Mouse (Mus musculus): ENCODE results near the gene Ralgps1.
A peak's percentile ranks its signal among the peaks of the same experiment; 100 is the strongest.
"Not testable (repeated sequence)": the region's sequence is repeated elsewhere in the genome, so short reads cannot be mapped to it uniquely, and the experiment has no call there.

Gene Ralgps1

DNA sequence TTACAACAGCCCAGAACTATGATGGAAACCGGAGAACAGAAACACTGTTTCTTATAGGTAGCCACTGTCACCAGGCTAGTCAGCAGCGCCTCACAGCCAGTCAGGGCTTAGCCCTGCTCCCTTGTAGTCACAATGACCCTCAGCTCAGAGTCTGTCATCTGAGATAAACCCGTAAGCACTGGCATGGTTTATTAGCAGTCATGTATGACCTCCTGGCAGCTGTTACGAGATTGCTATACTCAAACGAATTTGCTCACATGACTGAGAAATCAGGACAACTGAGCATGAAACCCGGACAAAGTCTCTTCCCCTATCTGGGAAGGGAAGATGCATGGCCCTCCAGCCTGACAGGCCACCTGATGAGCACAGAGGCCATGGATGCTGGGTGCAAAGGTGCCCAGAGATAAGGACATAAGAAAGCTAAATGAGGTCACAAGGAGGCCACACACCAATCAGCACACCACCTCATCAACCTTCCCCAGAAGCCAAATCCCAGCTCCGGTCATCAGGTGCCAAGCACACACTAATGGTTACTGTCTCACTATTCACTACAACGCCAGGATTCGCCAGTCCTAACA is 10.1 kb downstream of the Ralgps1 start:
- DNase-seq (ENCODE audit: low spot score in 2 of 2), result no peak

DNA sequence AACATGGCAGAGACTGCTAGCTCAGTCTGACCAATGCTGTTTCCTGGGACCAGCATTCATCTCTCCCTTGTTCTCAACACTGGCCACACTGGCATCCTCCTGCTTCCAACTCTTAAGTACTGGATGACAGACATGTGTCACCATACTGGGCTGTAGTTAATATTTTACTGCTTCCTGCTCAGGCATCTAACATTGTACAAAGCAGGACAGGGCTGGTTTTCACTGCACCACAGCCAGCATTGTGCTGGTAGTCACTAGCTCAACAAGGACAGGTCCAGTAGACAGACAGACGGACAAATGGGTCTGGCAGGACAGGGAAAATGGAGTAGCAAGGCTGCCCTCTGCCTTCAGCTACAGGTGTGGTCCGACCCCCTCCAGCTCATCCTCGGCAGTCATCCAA is 10.7 kb downstream of the Ralgps1 start:
- no peak for DNase-seq (ENCODE audit: low spot score in 2 of 2)

DNA sequence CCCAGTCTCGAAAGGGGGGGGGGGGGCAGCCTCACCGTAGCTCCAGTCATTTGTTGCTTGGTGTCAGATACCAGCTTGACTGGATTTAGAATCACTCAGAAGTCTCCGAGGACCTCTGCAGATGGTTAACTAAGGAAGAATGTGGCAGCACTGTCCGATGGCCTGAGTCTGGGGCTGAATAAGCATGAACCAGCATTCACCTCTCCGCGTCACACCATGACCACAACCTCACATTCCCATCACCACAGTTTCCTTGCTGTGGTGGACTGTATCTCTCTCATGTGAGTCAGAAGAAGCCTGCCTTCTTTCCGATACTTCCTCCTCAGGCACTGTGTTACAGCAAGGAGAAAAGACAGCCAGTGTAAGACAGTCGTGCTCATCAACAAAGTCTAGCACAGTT is 12.1 kb downstream of the Ralgps1 start:
- no peak for DNase-seq (ENCODE audit: low spot score in 2 of 2)

DNA sequence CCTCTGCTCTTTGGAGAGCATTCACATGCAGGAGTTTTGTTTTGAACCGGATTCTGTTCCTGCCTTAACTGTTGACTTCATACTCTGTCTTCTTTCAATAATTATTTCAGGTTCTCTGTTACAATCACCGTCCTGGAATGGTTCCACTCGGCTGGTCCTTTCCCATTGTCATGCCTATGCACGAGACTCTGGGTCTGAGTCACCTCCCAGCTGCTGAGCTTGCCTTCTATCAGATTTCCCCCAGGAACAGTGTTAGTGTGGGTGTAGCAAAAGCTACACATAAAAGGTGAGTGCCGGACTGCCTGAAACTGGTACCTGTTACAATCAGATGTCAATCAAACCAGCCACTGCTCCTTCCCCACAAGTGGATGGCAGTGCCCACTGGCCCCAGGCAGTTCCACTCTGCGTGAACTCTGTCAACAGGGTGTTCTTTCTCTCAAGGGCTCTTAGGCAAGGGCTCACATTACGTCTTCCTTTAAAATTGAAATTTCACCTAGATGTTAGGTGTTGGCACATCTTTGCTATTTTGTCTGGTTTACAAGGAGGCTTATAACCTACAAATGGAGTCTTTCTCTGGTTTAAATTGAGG is 13.9 kb downstream of the Ralgps1 start:
- DNase-seq (ENCODE audit: low spot score in 2 of 2), result no peak

DNA sequence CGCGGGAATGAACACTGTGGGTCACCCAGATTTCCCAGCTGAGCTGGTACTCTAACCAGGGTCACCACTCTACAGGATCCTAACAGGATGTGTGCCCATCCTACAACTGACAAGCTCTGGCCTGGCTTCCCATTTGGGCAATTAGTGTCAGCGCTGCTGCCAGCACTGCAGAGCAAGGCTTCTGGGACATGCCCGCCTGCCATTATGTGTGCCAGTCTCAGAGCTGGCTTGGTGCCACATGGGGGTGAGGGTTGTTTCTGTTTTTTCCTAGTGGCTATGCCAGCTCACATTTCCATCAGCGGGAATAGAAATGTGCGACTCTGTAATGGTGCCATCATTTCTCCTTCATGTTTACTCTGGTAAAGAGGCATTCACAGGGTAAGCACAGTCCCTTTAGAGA is 15.7 kb downstream of the Ralgps1 start:
- no peak for DNase-seq (ENCODE audit: low spot score in 2 of 2)

- peak; percentile 48 to 53 for DNase-seq (ENCODE audit: low spot score in 2 of 2)
These were observed 17.9 kb downstream of the Ralgps1 start for GRCm38 (mm10) chr2:33353432-33353831.

GRCm38 (mm10) chr2:33351449-33351848 is 19.8 kb downstream of the Ralgps1 start:
- no peak for DNase-seq (ENCODE audit: low spot score in 2 of 2)

DNA sequence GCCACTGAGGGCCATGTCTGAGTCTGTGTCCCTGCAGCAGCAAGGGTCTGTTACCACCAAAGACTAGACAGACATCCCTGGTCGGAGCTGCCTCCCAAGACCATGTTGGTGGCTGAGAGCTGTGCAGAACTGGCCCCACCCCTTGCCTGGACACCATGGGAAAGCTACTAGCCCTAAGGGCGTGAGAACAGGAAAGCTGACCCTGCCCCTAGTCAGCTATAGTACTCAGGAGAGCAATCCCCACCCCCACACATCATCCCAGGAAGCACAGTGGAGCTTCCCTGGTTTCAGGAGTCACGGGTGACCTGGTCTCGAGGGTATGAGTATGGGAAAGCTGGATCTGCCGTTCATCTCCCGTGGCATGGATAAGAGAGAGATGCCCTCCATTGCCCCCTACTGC is 20.4 kb downstream of the Ralgps1 start:
- DNase-seq (ENCODE audit: low spot score in 2 of 2), result no peak

- DNase-seq (ENCODE audit: low spot score in 2 of 2), result no peak
These were observed 21.7 kb downstream of the Ralgps1 start for GRCm38 (mm10) chr2:33349581-33349980.

- peak; percentile 56 to 58 for DNase-seq (ENCODE audit: low spot score in 2 of 2)
These were observed 22.2 kb downstream of the Ralgps1 start for GRCm38 (mm10) chr2:33349081-33349480.

GRCm38 (mm10) chr2:33348260-33348659 is 23.0 kb downstream of the Ralgps1 start:
- DNase-seq (ENCODE audit: low spot score in 2 of 2), result no peak

DNA sequence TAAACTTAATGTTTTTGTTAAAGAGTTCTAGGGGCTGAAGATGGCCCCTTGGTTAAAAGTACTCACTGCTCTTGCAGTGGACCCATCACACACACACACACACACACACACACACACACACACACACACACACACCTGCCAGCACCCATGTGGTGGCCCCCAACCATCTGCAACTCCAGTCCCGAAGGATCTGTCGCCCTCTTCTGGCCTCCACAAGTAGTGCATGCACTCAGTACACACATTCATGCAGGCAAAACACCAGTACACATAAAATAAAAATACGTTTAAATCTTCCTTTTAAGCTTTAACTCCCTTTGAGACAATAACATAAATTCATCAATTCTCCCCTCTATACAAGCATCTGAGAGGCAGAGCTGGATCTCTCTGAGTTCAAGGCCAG is 23.7 kb downstream of the Ralgps1 start:
- peak in 1 of 2 experiments; percentile 19 for DNase-seq (ENCODE audit: low spot score in 2 of 2)

DNA sequence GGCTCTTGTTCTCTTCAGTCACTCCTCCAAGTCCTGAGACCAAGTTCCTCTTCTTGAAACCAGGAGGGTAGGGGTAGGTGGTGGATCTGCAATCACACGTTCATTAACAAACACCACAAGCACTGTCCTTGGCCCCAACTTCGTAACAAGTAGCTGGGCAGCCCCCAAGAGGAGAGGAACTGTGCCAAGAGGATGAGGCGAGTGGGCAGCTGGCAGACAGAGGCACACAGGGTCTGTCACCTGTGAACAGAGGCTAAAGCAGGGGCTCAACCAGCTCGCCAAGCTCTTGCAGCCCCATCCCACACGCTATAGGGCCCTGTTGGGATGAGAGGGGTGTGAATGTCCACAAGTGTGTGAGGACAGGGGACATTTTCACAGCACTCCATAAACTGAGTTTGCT is 24.5 kb downstream of the Ralgps1 start:
- no peak for DNase-seq (ENCODE audit: low spot score in 2 of 2)

DNA sequence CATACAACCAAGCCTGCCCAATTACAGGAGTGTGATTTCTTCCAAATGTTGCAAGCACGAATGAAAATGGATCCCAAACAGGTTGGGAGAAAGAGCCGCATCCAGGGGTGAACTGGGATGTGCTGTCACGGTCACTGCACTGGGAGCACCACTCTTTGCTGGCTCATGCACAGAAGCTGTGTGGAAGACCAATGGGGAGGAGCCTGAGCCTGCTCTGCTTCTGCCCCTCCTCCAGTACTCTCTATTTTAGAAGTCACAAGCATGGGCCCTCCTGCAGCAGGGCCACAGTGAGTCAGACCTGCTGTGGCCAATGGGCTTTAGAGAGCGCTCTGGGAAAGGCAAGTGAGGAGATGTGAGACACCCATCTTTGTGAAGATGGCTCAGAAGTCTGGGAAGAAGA is 25.3 kb downstream of the Ralgps1 start:
- DNase-seq (ENCODE audit: low spot score in 2 of 2), result no peak

DNA sequence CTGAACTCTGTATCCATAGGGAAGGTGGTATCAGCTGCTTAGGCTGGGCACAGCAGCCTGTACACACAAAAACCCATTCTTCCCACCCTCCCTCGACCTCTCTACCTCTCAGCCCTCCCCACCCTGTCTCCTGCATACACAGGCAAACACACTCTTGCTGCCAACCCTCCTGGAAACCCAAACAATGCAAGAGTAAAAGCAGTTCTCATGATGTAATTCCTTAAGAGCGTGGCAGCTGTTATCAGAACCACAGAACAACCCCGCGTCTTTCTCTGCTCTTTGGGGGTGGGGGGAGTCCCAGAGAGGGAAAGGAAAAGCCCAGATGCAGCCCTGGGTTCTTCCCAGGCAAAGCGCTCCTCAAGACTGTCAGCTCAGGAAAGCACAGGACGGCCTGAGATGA is 25.8 kb downstream of the Ralgps1 start:
- DNase-seq (ENCODE audit: low spot score in 2 of 2), result no peak

DNA sequence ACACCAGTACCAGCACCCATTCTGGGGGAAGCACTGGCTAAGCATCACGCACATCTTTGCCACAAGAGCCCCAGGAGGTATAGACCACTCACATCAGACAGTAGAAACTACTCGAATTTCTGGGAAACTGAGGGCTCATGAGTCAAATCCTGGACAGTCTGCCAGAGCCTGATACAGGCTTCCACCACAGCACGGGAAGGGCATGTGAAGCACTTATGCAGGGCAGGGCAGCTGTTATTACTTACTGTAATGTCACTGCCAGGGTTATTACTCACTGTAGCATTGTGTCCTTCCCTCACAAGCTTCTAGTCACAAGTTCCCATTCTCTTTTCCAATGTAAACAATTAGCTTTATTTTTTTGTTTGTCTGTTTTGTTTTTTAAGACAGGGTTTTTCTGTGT is 27.9 kb downstream of the Ralgps1 start:
- no peak for DNase-seq (ENCODE audit: low spot score in 2 of 2)

DNA sequence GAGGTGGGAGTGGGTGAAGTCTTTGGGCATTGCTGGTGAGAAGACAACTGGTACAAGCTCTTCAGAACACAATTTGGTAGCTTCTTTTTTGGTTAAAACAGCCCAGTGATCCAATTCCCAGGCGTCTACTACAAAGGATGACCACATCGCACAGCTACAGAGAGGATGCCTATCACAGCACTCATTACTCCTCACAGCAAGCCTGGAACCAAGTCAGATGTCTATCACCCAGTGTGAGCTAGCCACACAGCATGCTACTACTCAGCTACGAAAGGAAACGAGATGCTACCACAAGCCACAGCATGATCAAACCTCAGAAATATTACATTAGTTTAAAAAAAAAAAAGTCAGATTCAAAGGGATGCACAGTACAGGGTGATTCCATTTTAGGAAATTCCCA is 29.1 kb downstream of the Ralgps1 start:
- no peak for DNase-seq (ENCODE audit: low spot score in 2 of 2)

DNA sequence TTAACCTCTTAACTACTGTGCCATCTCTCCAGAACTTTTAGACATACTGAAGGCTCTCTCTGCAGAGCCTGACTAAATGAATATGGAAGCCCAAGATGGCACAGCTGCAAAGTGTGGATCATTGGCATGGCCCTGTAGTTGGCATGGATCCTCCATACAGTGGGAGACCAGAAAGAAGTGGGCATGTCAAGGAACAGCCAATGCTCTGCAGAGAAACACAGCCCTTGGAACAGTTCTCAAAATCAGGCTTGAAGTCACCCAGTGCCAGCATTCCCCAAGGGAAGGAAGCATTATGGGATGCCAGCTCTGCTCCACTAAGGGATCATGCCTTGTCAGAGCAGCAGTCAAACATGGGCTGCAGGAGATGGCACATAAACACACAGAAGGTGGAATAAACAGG is 35.5 kb downstream of the Ralgps1 start:
- no peak for DNase-seq (ENCODE audit: low spot score in 2 of 2)

DNA sequence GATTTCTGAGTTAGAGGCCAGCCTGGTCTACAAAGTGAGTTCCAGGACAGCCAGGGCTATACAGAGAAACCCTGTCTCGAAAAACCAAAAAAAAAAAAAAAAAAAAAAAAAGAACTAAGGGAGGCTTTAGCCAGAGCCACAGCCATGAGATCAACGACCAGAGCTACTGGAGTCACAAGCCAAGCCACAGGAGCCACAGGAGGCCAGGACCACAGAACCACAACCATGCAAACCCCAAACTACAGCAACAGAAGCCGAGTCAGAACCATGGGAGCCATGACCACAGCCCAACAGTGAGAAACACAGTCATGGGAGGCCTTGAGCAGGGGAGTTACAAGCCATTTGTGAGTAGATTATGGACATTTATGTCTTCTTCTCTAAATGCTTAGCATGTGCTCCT is 41.7 kb downstream of the Ralgps1 start:
- no peak for DNase-seq (ENCODE audit: low spot score in 2 of 2)

- peak; percentile 31 to 42 for DNase-seq (ENCODE audit: low spot score in 2 of 2)
These were observed 42.3 kb downstream of the Ralgps1 start for GRCm38 (mm10) chr2:33328941-33329340.

DNA sequence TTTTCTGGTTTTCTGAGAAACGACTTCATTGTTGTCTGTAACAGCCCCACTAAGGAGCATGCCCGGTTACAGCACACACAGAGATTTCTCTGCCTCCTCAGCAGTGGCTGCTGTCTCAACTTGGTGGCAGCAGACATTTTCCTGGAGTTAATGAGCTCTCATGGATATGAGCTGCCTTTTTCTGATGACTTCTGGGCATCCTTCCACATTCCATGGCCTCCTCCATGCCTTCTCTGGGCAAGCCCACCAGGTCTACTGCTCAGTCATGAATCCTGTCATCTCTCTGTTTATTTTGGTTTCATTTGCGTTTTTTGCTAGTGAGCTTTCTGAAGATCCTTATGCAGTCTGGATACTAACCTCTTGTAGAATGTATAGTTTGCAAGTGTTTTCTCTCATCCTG is 45.9 kb downstream of the Ralgps1 start:
- no peak for DNase-seq (ENCODE audit: low spot score in 2 of 2)

DNA sequence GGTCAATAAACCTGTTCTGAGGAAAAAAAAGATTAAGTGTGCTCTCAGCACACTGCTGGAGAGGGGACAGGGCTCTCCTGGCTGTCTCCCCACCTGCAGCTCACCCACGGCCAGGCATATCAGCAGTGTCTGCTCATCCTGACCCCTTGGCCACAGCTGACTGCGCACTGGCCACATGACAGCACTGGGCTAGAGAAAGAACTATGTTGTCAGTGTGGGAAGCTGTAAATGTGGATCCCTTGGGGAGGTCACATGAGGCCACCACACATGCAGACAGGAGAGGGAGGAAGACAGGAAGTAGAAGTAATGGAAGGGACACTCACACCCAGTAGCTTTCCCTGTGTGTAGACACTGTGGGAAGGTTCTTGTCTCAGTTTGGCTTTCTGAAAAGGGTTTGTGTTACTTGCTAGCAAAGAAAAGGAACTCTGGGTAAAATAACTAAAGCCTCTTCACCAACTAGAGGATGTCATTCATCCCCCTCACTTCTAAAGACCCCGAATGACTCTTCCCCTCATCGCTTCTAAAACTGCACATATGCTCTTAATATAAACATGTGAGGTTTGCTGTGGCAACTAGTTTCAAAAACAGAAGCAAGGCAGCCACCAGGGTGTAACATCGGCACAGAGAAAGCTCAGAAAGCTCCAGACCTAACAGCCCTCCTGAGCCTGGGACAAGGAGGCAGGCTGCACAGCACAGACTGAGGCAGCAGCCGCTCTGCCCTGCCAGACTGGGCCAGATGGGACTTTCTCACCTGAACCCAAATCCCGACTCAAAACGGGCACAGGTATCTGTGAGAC is 47.3 kb downstream of the Ralgps1 start:
- DNase-seq (ENCODE audit: low spot score in 2 of 2), result no peak

GRCm38 (mm10) chr2:33323043-33323625 is 48.2 kb downstream of the Ralgps1 start:
- DNase-seq (ENCODE audit: low spot score in 2 of 2), result not testable (repeated sequence)

Measured in spleen, postnatal 36 days (tissue).